Mouse (Mus musculus) erythroblast, embryonic 14.5 days (primary cell): ENCODE measurements around the gene Fscn2. TPM values are rescaled to one million over a fixed set of nuclear protein-coding genes. Genes with fewer than 3 reads are reported as not detected.

Source experiments
- H3K27me3 ChIP-seq: 2 replicates; pipeline ENCODE4 v1.6.1; 2012; ENCODE audit warnings: inconsistent platforms; ENCODE audit not compliant: control insufficient read depth
- H3K36me3 ChIP-seq: 2 replicates; pipeline ENCODE4 v1.6.1; 2012; ENCODE audit warnings: mild to moderate bottlenecking, inconsistent platforms; ENCODE audit not compliant: control insufficient read depth
- H3K4me1 ChIP-seq: 2 replicates; pipeline ENCODE4 v1.6.1; 2012; ENCODE audit warnings: inconsistent platforms; ENCODE audit not compliant: control insufficient read depth
- H3K4me3 ChIP-seq: replicated peaks from 2 replicates; pipeline ENCODE3; 2012; ENCODE audit warnings: moderate library complexity, mild to moderate bottlenecking, inconsistent platforms
- H3K9me3 ChIP-seq: 2 replicates; pipeline ENCODE4 v1.6.1; 2012; ENCODE audit warnings: low read length, inconsistent platforms, mixed read lengths; ENCODE audit not compliant: control insufficient read depth
- GATA1 ChIP-seq: IDR thresholded peaks from 2 replicates; pipeline ENCODE4 v1.6.1; 2012; ENCODE audit warnings: low read length, inconsistent platforms, mixed read lengths
- TAL1 ChIP-seq: IDR thresholded peaks from 3 replicates; pipeline ENCODE4 v1.6.1; 2012; ENCODE audit warnings: low read length, inconsistent platforms, mixed read lengths
- polyA plus RNA-seq: library from polyadenylated mRNA; stranded (reverse); fragments of >175 nt; gene quantifications from 2 replicates; pipeline ENCODE4 v1.2.3, GENCODE M21; 2012

Fscn2 gene
- polyA plus RNA-seq, 1 experiment: not detected

- Histone ChIP-seq H3K4me1 (peaks cover 4% of the 10 kb centered on the region), H3K4me3 (no peak overlapping the region), H3K27me3 (peaks cover 6% of the 10 kb centered on the region), H3K9me3 (no peaks in the 10 kb centered on the region), H3K36me3 (peaks cover 52% of the 10 kb centered on the region)
- TF ChIP-seq GATA1 (no peak), TAL1 (no peak)
Observed at GRCm38 (mm10) chr11:120369656-120370055, 8.3 kb downstream of the Fscn2 start.

GRCm38 (mm10) chr11:120373025-120373424 is 11.7 kb downstream of the Fscn2 start:
- peaks cover 19% of the 10 kb centered on the region for H3K4me1 ChIP-seq

GRCm38 (mm10) chr11:120373820-120374586 is 12.7 kb downstream of the Fscn2 start:
- Histone ChIP-seq H3K27me3 (no peaks in the 10 kb centered on the region), H3K4me1 (peaks cover 26% of the 10 kb centered on the region), H3K9me3 (no peaks in the 10 kb centered on the region), H3K4me3 (no peak overlapping the region), H3K36me3 (peaks cover 74% of the 10 kb centered on the region)
- TF ChIP-seq TAL1 (no peak), GATA1 (no peak)

More at GRCm38 (mm10) chr11:120373025-120373424, 11.7 kb downstream of the Fscn2 start:
- Histone ChIP-seq H3K4me3 (no peak overlapping the region), H3K9me3 (no peaks in the 10 kb centered on the region), H3K36me3 (peaks cover 77% of the 10 kb centered on the region), H3K27me3 (no peaks in the 10 kb centered on the region)
- TF ChIP-seq GATA1 (no peak), TAL1 (no peak)

GRCm38 (mm10) chr11:120375324-120375723 is 14.0 kb downstream of the Fscn2 start:
- peaks cover 72% of the 10 kb centered on the region for H3K36me3 ChIP-seq
- H3K4me1 ChIP-seq: peaks cover 27% of the 10 kb centered on the region
- no peak for TF ChIP-seq GATA1
- TF ChIP-seq TAL1: no peak
- no peaks in the 10 kb centered on the region for H3K9me3 ChIP-seq
- H3K4me3 ChIP-seq: no peak overlapping the region
- no peaks in the 10 kb centered on the region for H3K27me3 ChIP-seq

GRCm38 (mm10) chr11:120376302-120377160 is 15.2 kb downstream of the Fscn2 start:
- TF ChIP-seq GATA1 (no peak), TAL1 (no peak)
- H3K36me3 ChIP-seq: peaks cover 78% of the 10 kb centered on the region
- peaks cover 27% of the 10 kb centered on the region for H3K4me1 ChIP-seq
- no peaks in the 10 kb centered on the region for H3K9me3 ChIP-seq
- no peaks in the 10 kb centered on the region for H3K27me3 ChIP-seq
- H3K4me3 ChIP-seq: no peak overlapping the region

GRCm38 (mm10) chr11:120377337-120377736 is 16.0 kb downstream of the Fscn2 start:
- no peaks in the 10 kb centered on the region for H3K9me3 ChIP-seq
- H3K4me3 ChIP-seq: peak overlapping the region; percentile 75
- peaks cover 79% of the 10 kb centered on the region for H3K36me3 ChIP-seq
- no peaks in the 10 kb centered on the region for H3K27me3 ChIP-seq
- H3K4me1 ChIP-seq: peaks cover 28% of the 10 kb centered on the region
- no peak for TF ChIP-seq GATA1
- no peak for TF ChIP-seq TAL1

GRCm38 (mm10) chr11:120378031-120378610 is 16.8 kb downstream of the Fscn2 start:
- Histone ChIP-seq H3K4me3 (peak overlapping the region; percentile 75), H3K9me3 (no peaks in the 10 kb centered on the region), H3K4me1 (peaks cover 31% of the 10 kb centered on the region), H3K27me3 (no peaks in the 10 kb centered on the region), H3K36me3 (peaks cover 79% of the 10 kb centered on the region)
- TF ChIP-seq TAL1 (no peak), GATA1 (no peak)

- Histone ChIP-seq H3K4me3 (peak within 1 kb of the TSS; percentile 75), H3K36me3 (peaks cover 79% of the 10 kb centered on the region), H3K9me3 (no peaks in the 10 kb centered on the region), H3K4me1 (peaks cover 31% of the 10 kb centered on the region), H3K27me3 (no peaks in the 10 kb centered on the region)
- TF ChIP-seq TAL1: no peak
- TF ChIP-seq GATA1: no peak
Observed at GRCm38 (mm10) chr11:120378611-120379540, 17.5 kb downstream of the Fscn2 start, which contains the start of gene Faap100. Gene Faap100 (minus strand): TSS chr11:120378764.
